Mouse (Mus musculus): ENCODE measurements around the gene Spp1. TPM values are rescaled to one million over a fixed set of nuclear protein-coding genes. Genes with fewer than 3 reads are reported as not detected.

Spp1 gene
- polyA plus RNA-seq, 1 experiment, result 18.6 TPM

GRCm38 (mm10) chr5:104453075-104453474 lies 18.2 kb downstream of the Spp1 start:
- TF ChIP-seq CTCF (IDR thresholded peaks at IDR 0.05; ENCODE audit: extremely low read depth, insufficient read depth, low read length) (no peak), POLR2A (IDR thresholded peaks at IDR 0.05; ENCODE audit: extremely low read depth, insufficient read depth, low read length) (no peak)
- Histone ChIP-seq H3K4me3 (ENCODE audit: insufficient read depth, low read length) (no peak overlapping the region), H3K4me1 (ENCODE audit: control insufficient read depth, insufficient read depth, low read length) (no peaks in the 10 kb centered on the region), H3K27ac (ENCODE audit: insufficient read depth, low read length) (no peak overlapping the region)

DNA sequence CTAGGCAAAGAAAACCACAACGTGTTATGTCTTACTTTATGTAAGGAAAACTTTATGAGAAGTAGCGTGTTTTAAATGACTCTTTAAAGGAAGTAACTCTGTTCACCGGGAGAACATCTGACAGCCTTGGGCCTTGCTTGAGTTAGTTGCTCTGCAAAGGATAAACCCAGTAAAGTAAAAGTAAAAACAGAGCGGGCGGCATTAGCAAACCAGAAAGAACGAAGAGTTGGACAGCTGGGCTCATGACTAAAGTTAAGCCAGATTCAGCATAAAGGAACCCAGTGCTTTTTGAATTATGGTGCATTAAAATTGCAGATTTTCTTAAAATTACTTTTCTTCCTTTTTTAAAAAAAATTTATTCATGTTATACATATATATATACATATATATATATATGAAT lies 19.6 kb downstream of the Spp1 start:
- Histone ChIP-seq H3K27ac (ENCODE audit: insufficient read depth, low read length) (no peak overlapping the region), H3K4me1 (ENCODE audit: control insufficient read depth, insufficient read depth, low read length) (peaks cover 3% of the 10 kb centered on the region; the same call in 1 of the 2 replicates), H3K4me3 (ENCODE audit: insufficient read depth, low read length) (no peak overlapping the region)
- TF ChIP-seq POLR2A (IDR thresholded peaks at IDR 0.05; ENCODE audit: extremely low read depth, insufficient read depth, low read length) (no peak), CTCF (IDR thresholded peaks at IDR 0.05; ENCODE audit: extremely low read depth, insufficient read depth, low read length) (no peak)

- H3K27ac ChIP-seq (ENCODE audit: insufficient read depth, low read length), result peak within 1 kb of the TSS; percentile 86
- peaks cover 3% of the 10 kb centered on the region; the same call in 1 of the 2 replicates for H3K4me1 ChIP-seq (ENCODE audit: control insufficient read depth, insufficient read depth, low read length)
- H3K4me3 ChIP-seq (ENCODE audit: insufficient read depth, low read length), result peak within 1 kb of the TSS; percentile 67
- TF ChIP-seq CTCF (IDR thresholded peaks at IDR 0.05; ENCODE audit: extremely low read depth, insufficient read depth, low read length) (no peak), POLR2A (IDR thresholded peaks at IDR 0.05; ENCODE audit: extremely low read depth, insufficient read depth, low read length) (0 out of 2 replicates have a peak, but pooled peaks have one; percentile 33)
Measured at GRCm38 (mm10) chr5:104458832-104459705, 24.2 kb downstream of the Spp1 start, which contains the start of gene Pkd2. Pkd2 (plus strand) TSS chr5:104459450.

DNA sequence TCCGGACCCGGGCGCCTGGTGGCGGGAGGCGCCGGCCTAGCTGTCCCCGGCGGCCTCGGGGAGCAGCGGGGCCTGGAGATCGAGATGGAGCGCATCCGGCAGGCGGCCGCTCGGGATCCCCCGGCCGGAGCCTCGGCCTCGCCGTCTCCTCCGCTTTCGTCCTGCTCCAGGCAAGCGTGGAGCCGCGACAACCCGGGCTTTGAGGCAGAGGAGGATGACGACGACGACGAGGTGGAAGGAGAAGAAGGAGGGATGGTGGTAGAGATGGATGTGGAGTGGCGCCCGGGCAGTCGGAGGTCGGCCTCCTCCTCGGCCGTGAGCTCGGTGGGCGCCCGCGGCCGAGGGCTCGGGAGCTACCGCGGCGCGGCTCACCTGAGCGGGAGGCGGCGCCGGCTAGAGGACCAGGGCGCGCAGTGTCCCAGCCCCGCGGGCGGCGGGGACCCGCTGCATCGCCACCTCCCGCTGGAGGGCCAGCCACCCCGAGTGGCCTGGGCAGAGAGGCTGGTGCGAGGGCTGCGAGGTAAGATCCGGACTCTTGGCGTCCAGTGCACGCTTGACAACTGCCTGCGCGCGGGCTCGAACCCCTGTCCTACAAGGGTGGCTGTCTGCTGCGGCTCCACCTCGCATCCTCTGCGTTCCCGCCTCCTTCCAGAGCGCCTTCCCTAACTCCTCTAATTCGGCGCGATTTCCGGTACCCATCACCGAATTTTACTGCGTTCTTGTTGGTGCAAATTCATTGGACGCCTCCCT lies 25.0 kb downstream of the Spp1 start:
- Histone ChIP-seq H3K4me3 (ENCODE audit: insufficient read depth, low read length) (peak overlapping the region; percentile 67), H3K27ac (ENCODE audit: insufficient read depth, low read length) (peak overlapping the region; percentile 74), H3K4me1 (ENCODE audit: control insufficient read depth, insufficient read depth, low read length) (peaks cover 3% of the 10 kb centered on the region; the same call in 1 of the 2 replicates)
- TF ChIP-seq POLR2A (IDR thresholded peaks at IDR 0.05; ENCODE audit: extremely low read depth, insufficient read depth, low read length) (peak; percentile 67; the same call in 1 of the 2 replicates), CTCF (IDR thresholded peaks at IDR 0.05; ENCODE audit: extremely low read depth, insufficient read depth, low read length) (no peak)

DNA sequence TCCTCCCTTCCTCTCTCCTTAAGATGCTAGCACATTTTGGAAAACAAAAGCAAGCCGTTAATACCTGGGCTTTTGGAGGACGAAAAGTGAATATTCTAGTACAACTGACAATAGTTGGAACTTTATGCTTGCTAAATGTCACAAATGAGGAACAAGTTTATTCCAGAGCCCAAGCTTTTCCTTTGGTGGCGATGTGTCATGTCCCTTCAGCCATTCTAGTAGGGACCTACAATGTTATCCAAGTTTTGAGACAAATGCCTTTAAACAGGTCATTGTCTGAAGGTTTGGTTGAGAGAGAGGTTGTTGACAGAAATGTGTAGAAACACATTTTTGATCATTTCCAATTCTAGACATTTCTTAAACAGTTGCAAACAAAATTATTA lies 25.5 kb downstream of the Spp1 start:
- Histone ChIP-seq H3K4me1 (ENCODE audit: control insufficient read depth, insufficient read depth, low read length) (peaks cover 3% of the 10 kb centered on the region; the same call in 1 of the 2 replicates), H3K27ac (ENCODE audit: insufficient read depth, low read length) (no peak overlapping the region)
- TF ChIP-seq CTCF (IDR thresholded peaks at IDR 0.05; ENCODE audit: extremely low read depth, insufficient read depth, low read length), result no peak
- no peak for TF ChIP-seq POLR2A (IDR thresholded peaks at IDR 0.05; ENCODE audit: extremely low read depth, insufficient read depth, low read length)

DNA sequence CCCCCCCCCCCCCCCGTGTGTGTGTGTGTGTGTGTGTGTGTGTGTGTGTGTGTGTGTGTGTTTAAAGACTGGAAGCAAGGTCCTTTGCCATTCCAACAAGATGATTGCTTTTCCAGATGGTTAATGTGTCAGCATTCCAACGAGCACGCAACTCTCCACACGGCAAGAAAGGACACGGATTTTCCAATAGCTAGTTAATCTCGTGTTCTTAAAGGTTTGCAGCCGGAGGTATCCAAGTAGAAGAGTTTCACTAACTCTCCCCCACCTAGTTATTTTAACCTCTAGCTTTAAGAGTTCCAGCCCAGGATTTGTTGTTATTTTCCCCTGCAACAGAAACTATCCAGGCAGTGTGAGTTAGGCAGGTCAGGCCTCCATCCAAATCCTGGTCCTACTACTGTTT lies 25.9 kb downstream of the Spp1 start:
- Histone ChIP-seq H3K4me3 (ENCODE audit: insufficient read depth, low read length) (peak overlapping the region; percentile 67), H3K4me1 (ENCODE audit: control insufficient read depth, insufficient read depth, low read length) (peaks cover 3% of the 10 kb centered on the region; the same call in 1 of the 2 replicates), H3K27ac (ENCODE audit: insufficient read depth, low read length) (no peak overlapping the region)
- TF ChIP-seq CTCF (IDR thresholded peaks at IDR 0.05; ENCODE audit: extremely low read depth, insufficient read depth, low read length), result no peak
- no peak for TF ChIP-seq POLR2A (IDR thresholded peaks at IDR 0.05; ENCODE audit: extremely low read depth, insufficient read depth, low read length)

More for the DNA sequence above, 25.5 kb downstream of the Spp1 start:
- H3K4me3 ChIP-seq (ENCODE audit: insufficient read depth, low read length), result peak overlapping the region; percentile 67

GRCm38 (mm10) chr5:104465279-104465678 lies 30.4 kb downstream of the Spp1 start:
- Histone ChIP-seq H3K27ac (ENCODE audit: insufficient read depth, low read length) (no peak overlapping the region), H3K4me3 (ENCODE audit: insufficient read depth, low read length) (no peak overlapping the region), H3K4me1 (ENCODE audit: control insufficient read depth, insufficient read depth, low read length) (no peaks in the 10 kb centered on the region)
- no peak for TF ChIP-seq POLR2A (IDR thresholded peaks at IDR 0.05; ENCODE audit: extremely low read depth, insufficient read depth, low read length)
- no peak for TF ChIP-seq CTCF (IDR thresholded peaks at IDR 0.05; ENCODE audit: extremely low read depth, insufficient read depth, low read length)

GRCm38 (mm10) chr5:104465731-104466130 lies 30.8 kb downstream of the Spp1 start:
- Histone ChIP-seq H3K4me3 (ENCODE audit: insufficient read depth, low read length) (no peak overlapping the region), H3K4me1 (ENCODE audit: control insufficient read depth, insufficient read depth, low read length) (no peaks in the 10 kb centered on the region), H3K27ac (ENCODE audit: insufficient read depth, low read length) (no peak overlapping the region)
- no peak for TF ChIP-seq POLR2A (IDR thresholded peaks at IDR 0.05; ENCODE audit: extremely low read depth, insufficient read depth, low read length)
- no peak for TF ChIP-seq CTCF (IDR thresholded peaks at IDR 0.05; ENCODE audit: extremely low read depth, insufficient read depth, low read length)

DNA sequence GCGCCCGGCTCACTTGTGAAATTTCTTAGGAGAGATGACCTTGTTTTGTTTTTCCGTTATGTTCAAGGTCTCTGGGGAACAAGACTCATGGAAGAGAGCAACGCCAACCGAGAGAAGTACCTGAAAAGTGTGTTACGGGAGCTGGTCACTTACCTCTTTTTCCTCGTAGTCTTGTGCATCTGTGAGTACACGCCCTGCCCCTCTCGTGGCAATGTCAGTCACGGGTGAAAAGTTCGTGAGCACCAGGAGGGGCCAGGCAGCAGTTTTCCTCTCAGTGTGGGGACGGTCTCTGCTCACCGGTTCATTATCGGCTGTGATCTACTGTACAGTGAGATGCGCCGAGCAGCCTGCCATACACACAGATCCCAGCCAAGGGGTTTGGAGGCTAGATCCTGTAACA lies 31.9 kb downstream of the Spp1 start:
- Histone ChIP-seq H3K4me3 (ENCODE audit: insufficient read depth, low read length) (no peak overlapping the region), H3K27ac (ENCODE audit: insufficient read depth, low read length) (no peak overlapping the region), H3K4me1 (ENCODE audit: control insufficient read depth, insufficient read depth, low read length) (no peaks in the 10 kb centered on the region)
- TF ChIP-seq CTCF (IDR thresholded peaks at IDR 0.05; ENCODE audit: extremely low read depth, insufficient read depth, low read length), result no peak
- TF ChIP-seq POLR2A (IDR thresholded peaks at IDR 0.05; ENCODE audit: extremely low read depth, insufficient read depth, low read length), result no peak

Measured in cortical plate, adult 2 months (tissue).